Mouse (Mus musculus) lung, postnatal 4 days (tissue): Measurements from ENCODE around the gene Myo1e.
A peak's percentile ranks its signal among the peaks of the same experiment; 100 is the strongest.

Experiments used
- DNase-seq, 2 experiments: peaks; one replicate each; pipeline ENCODE4 v3.0.0; 2021

The Myo1e gene

DNA sequence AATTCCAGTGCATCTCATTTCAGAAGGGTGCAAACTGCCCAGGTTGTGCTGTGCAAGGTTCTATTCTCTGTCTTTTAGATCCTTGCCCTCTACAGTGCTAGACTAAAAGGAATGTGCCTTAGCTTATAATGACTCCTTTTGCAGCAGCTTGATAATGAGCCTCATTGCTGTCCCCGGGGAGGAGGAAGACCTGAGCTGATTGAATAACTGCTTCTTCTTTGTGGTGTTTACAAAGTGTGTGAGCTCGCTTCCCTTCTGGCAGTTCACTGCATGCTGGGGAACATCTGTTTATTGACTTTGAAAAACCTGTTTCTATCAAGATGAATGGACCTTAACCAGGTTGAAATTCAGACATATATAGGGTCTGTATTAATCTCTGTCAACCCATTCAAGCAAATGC, 89.8 kb downstream of the Myo1e start:
- no peak for DNase-seq

DNA sequence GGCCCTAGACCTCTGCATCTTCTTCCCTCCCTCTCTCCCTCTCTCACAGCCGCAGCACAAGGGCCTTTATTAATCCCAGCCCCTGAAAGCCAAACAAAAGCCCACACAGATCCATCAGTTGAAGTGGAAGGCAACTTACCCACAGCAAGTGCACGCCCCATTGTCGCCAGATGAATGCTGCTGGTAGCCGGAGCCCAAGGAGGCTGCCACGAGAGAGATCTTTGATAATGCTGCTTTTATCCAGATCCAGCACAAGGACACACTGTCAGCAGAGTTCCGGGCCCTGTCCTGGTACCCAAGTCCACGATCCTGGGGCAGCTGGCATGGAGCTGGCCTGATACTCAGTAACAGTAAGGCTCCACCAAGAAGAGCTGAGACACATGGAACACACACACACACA, 91.1 kb downstream of the Myo1e start:
- no peak for DNase-seq

DNA sequence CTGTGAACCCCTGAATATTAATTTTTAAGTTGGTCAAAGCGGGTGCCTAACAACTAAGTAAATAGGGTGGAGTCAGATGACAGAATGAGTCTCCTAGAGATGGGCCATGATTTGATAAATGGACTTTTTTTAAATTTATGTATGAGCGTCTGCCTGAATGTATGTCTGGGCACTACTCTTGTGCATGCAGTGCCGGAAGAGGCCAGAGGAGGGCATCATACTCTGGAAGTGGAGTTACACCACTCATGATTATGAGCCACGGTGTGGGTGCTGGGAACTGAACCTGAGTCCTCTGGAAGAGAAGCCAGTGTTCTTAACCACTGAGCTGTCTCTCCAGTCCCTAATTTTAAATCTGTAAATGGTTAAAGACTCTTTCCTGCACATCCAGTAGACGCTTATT, 93.6 kb downstream of the Myo1e start:
- no peak for DNase-seq

DNA sequence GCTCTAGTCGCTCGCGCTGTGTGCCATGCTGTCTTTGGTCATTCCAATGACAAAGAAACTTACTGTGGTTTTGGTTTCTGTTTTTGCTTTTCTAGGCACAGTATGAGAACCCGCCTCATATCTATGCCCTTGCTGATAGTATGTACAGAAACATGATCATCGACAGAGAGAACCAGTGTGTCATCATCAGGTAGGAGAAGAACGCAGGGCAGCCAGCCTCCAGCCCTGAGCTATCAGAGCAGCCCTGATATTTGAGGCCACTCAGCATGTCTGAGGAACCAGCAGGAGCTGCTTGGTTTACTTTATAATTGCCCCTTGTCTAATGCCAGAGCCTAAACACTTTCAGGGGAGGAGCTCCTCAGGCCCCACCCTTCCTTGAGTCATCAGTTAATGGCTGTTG, 94.4 kb downstream of the Myo1e start:
- no peak for DNase-seq

DNA sequence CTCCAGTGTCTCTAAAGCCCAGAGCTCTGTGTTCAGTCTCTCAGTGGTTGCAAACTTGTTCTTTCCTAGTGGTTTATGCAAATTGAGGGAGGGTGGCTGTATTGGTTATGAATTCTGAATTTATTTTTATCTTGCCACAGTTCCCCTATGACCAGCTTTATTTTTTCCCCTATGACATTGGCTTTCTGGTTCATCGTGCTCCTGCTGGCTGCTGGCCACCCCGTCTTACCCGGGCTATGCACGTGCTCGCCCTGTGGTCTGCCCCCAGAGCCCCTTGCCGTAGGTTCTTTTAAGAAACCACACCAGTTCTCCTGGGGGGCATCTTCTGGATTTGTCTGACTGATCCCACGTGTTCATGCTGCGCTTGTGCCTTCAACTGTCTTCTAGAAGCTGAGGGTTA, 97.8 kb downstream of the Myo1e start:
- no peak for DNase-seq

DNA sequence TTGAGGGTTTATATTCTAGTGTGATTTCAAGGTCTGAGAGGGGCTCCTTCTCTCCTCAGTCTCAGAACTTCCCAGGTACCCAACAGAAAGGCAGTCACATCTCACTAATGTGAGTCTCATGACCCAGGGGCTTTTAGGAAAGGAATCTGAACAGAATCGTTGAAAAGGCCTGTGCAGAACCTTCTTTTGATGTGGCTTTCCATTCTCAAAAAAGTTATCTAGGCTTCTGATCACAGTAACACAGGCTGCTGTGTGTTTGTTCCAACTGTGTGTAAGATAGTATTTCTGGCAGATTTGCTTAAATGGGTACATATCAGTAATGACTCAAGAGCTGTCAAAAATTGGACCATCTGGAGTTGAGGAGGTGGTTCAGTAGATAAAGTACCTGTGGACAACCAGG, 102.9 kb downstream of the Myo1e start:
- DNase-seq, result no peak

DNA sequence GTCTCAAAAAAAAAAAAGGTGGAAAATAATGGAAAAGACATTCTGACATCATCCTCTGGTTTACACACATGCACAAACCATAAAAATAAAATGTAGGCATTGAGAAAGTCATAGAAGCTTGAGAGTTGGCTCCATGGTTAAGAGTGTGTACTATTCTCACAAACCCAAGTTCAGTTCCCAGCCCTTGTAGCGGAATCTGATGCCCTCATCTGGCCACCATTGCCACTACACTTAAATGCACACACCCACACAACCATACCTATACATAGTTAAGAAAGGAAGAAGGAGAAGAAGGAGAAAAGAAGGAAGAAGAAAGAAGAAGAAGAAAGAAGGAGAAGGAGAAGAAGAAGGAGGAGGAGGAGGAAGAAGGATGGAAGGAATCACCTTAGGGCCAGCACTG, 106.9 kb downstream of the Myo1e start:
- no peak for DNase-seq

DNA sequence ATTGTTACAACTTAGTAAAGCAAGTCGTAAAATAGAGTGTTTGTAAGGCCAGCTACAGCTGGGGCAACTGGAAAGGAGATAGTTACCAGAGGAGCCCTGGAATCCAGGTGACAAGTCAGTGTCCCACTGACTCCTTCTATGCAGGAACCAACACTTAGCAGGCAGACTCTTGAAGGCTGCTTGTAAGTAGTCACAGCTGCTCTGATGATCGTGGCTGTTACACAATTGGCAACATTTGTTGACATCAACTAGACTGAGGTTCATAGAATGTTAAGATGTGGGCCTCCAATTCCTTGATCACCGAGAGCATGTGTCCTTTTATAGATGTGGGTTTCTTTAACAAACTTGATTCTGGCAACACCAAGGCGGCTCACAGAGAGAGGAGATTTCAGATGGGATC, 108.0 kb downstream of the Myo1e start:
- no peak for DNase-seq

DNA sequence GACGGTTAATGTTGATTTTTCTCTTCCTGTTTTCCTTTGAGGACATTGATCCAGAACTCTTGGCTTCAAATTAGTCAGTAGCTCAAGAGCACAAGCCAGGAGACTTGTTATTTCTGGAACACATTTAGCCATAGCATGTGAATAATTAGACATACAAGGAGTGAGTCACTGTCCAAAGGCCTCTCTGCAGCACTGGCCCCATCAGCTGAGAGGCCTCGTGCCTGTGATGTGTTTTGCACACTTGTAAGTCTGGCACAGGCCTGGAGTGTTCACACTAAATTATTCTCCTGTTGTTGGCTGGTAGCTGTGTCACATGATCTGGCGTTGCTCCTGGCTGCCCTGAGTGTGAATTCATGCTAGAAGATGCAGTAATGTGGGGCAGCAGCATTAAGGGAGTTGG, 111.5 kb downstream of the Myo1e start:
- DNase-seq, result peak; percentile 42 to 71

DNA sequence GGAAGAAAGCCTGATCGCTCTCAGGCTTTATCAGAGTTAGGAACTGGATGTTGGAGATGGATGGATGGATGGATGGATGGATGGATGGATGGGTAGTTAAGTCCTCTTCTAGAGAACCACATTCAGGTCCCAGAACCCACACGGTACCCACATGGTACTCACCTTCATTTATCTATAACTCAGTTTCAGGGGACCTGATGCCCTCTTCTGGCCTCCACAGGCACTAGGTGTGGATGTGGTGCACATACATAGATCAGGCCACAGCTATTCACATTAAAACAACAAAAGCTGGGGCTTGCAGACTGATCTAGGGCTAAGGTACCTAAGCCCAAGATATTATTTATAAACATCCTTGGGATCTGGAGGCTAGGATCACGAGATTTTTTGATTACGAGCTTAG, 117.2 kb downstream of the Myo1e start:
- no peak for DNase-seq

DNA sequence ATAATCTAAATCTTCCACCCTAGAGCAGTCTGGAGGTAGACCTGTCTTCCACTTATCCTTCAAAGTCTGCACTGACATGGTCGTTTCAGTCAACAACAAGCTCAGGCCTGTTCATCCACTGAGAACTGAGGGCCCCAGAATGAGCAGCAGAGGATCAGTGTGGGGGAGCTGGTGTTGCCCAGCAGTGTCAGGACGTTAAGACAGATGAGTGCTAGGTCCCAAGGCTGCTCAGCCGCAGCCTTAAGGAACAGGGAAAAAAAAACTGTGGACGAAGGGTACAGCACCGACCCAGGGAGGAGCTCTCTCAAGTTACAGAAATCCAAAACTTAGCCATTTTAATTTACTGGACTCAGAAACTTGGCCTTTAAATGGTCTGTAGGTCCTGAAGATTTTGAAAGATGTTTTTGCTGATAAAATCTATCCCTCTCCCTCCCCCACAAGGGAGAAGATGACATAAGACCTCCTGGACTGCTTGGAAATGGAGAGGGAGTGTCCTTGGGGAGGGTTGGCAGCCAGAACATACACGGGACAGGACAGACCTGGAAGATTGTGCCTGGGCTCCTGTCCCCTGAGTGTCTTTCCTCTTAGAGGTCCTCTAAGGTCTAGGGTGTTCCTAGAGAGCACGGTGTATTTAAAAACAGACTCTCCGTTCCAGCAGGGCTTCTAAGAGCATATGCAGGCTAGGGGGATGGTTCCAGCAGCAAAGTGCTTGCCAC, 118.9 kb downstream of the Myo1e start:
- DNase-seq, result no peak

DNA sequence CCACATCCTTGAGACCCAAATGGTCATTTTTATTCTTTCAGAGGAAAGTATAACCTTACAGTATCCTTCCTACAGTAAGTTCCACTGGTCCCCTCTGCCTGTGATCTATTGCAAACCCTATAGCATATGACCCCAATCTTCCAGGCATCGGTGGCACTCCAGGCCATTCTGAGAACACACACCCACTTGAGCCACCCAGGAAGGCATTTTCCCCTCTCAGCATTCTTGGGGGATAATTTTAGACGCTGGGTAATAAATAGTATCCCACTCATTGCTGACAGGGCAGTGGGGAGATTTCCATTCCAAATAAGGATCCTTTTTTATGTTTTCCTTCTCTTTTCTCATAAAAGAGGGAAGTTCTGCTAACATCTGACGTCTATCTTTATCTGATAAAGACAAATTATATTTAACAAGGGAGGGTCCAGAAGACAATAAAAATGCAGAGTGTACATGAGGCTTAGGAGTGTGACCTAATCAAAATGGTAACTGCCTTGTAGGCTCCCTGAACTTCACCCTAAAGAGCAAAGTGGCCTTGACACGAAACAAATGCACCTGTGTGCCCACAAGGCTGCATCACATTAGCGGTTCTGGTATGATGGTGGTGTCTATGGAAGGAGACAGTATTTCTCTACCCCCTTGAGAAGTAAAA, 121.2 kb downstream of the Myo1e start:
- DNase-seq, result no peak

DNA sequence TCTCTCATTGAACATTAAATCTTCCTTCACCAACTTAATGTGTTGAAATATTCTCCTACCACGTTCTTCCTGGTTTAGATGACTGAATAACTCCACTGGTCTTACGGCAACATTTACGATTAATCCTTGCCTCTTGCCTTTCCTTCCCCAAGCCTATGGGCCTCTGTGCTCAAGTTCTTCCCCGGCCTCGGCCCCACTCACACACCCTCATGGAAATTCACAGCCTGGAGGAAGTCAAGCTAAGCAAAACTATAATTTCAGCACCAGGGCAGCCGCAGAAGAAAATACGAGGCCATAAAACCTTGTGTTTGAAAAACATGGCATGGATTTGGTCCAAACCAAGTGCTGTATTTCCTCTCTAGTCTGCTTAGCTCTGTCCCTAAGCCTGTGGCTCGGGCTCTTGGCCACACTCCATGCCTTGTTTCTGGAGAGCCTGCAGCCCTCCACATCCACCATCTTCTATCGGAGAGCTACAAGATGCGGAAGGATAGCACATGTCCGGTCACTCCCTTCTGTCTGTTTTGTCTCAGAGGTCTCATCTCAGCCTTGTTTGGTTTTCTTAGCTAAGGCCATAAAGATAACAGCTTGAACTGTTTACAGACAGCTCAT, 124.7 kb downstream of the Myo1e start:
- DNase-seq, result peak; percentile 52 to 79

DNA sequence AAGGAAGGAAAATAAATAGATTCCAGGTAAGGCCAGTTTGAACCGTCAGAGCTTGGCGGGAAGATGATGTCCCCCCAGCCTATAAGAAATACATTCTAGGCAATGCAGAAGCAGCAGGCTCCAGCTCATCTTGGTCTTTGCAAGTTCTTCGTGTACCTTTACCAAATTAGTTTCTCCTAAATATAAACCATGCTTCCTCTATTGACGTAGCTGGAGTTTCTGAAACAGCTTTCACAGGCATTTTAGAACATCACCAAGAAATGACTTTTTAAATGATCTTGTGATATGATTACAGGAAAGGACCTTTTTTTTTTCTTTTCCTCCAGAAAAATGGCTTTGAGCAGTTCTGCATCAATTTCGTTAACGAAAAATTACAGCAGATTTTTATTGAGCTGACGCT, 131.2 kb downstream of the Myo1e start:
- DNase-seq, result no peak

DNA sequence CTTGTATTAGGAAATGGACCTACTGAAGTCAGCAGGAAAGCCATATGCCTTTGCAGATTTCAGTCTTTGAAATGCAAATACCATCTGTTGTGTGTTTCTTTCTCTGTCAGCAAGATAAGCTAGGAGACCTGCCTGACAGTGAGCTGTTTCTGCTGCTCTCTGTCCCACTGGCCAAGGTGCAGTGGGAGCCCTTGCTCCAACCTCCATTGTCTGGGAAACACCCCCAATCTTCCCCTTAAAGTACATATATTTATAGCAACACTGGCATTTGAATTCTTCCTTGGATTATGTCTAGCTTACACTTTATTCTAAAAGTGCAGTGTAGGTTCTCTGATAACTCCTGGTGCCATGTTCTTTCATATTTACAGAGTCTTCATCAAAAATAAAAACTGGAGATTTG, 131.7 kb downstream of the Myo1e start:
- DNase-seq, result no peak

DNA sequence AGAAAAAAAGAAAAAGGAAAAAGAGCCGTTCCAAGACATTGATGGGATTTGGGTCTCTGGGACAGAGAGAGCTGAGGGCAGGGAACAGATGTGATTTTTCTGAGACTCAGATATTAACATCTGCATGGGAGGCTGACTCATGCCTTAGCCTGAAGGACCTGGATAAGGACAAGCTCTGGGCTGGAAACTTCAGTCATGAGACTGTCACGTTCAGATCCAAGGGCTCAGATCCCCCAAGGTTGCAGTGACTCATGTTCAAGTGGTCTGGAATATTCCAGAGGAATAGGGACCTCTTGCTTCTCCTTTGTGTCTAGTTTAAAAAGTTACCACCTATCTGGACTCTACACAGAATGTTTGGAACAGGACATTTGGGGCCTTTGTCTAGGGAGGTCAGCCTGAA, 142.1 kb downstream of the Myo1e start:
- DNase-seq, result no peak

DNA sequence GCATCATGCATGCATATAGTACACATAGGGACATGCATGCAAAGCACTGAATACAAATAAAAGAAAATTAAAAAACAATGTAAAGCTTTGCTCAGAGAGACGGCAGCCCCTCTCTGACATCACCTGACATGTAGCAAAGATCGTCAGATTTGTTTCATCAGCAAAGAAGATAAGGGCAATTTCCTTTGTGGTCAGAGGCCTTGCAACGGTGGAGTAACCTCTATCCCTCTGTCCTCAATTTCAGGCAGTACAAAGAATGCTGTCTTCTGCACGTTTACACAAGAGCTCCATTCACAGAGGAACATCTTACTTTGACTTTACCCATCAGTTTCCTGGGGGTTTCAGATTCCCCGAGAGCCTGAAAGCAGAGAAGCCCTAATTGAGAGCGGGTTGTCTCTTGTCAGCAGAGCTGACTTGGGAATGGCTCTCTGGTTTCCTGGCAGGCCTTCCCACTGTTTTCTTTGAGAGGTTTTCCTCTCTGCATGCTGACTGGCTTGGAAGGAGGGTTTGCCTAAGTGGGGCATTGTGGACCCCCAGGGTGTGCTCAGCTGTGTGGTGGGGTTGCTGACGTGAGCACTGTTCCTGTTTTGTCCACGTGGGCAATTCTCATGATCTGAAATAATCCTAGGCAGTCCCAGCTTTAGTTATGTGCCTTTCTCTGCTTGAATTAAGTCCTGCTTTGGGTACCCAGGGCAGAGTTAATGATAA, 144.6 kb downstream of the Myo1e start:
- DNase-seq, result no peak

DNA sequence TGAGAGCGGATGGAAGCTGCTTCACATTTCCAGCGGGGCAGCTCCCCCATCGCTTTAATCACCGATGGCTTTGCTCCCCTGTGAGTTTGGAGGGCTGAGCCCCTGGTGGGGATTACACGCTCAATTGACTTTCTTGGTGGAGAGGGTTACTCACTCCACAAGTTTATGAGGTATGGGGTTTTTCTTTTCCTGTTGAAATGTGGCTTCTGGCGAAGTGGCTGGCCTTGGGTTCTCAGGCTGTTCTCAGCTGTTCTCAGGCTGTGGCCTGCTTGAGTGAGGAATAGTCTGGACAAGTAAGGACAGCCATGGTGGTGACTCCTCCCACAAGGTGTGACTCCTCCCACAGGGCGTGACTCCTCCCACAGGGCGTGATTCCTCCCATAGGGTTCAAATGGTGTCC, 149.1 kb downstream of the Myo1e start:
- no peak for DNase-seq

DNA sequence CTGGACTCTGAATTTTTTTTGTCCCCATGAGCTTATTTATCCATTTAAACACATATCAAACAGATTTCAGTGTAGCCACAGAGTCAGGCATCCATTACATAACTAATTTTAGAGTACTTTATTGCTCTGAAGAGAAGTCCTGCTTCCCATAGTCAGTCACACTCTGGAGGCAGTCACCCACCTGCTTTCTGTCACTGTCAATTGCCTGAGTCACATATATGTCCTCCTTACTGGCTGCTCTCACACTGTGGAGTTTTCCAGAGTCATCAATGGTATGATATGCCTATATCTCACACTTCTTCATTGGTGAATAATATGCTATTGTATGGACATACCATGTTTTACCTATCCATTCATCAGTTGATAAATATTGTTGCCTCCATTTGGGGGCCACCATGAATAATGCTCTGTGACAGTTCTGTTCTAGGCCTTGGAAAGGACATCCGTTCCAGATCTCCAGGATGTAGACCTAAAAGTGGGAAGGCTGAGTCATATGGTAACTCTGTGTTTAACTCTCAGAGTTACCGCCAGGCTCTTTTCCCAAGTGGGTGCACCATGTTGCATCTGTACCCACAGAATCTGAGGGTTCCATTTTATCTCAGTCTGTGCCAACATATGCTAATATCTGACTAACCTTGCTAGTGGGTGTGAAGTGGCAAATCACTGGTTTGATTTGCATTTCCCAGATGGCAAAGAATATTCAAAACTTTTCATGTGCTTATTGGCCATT, 152.4 kb downstream of the Myo1e start:
- DNase-seq, result no peak

DNA sequence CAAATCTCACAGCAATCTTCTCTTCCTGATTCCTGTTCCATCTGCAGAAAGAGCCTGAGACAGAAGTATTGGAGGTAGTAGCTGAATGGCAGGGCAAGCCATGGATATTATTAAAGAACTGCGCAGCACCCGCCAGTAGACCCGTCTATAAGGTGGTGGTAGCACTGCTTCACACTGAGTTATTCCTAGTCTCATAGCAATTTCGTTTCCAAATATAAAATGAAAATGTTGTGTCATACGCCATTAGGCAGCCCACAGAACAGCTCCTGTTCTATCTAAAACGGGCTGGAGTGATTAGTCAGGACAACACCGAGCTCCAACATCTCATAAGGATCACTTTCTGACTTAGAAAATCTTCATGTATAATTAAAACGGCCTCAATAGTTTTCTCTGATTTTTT, 157.6 kb downstream of the Myo1e start:
- no peak for DNase-seq

DNA sequence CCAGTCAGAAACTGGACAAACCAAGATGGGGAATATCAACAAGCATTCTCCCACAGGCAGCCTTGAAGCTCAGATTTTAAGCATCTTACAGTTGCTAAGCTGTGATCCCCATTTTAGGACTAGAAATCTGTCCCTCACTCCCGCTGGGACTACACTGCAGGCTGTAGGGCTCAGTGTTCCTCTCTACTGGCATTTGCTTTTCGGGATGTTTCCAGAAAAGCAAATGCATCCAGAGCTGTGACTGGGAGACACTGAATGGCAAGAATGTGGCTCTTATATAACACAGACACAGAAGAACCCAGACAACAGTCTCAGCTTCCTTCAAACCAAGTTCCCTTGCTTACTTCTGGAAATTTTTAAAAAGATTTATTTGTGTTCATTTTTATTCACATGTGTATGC, 158.8 kb downstream of the Myo1e start:
- DNase-seq, result no peak

DNA sequence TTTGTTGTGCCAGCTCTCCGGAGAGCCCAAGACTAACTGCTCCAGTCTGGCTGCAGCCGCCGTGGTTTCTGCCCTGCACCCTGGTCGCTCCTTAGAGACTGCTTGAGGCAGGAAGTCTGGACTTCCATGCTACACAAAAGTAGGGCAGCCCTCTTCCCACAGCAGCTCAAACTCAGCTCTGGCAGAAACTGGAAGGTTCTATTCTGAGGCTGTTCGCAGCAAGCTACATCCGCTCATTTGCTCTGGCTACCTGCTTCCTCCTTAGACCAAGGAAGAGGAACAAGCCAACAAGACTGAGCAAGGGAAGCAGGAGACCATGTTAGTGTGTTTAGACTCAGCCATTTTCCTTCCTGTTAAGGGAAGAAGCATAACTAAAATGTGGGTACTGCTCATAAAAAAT, 159.7 kb downstream of the Myo1e start:
- no peak for DNase-seq

DNA sequence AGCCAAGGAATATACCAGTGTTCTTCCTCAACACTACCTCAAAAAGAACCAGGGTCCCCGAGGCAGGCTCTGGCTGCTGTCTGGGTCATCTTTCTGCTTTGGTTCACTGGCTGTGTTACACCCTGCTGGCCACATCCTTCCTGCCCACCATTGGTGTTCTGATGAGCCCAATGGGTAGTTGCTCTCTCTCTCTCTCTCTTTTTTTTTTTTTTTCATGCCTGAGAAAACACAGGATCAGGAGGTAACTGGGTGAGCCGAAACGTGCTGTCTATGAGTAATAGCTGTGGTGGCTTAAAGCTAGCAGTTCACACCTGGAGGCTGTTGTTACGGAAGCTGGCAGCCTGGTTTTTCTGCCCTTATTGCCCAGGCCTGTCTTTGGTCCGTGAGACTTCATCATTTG, 164.5 kb downstream of the Myo1e start:
- no peak for DNase-seq
